Mouse (Mus musculus) heart, embryonic 14.5 days (tissue): ENCODE measurements around the gene Dffb. TPM values are rescaled to one million over a fixed set of nuclear protein-coding genes. Genes with fewer than 3 reads are reported as not detected.
A peak's percentile ranks its signal among the peaks of the same experiment; 100 is the strongest.

Experiments used
- ATAC-seq: fragments of 200-750 bp; cut with Nextera tagmentation; 2 replicates; pipeline ENCODE4 v1.8.0; 2017; ENCODE audit warnings: low read depth, moderate TSS enrichment; ENCODE audit not compliant: insufficient number of reproducible peaks, insufficient read depth, low FRiP score
- H3K27ac ChIP-seq, 2 experiments: fragments of 200-500 bp in 1 of 2; fragments of 300-500 bp in 1 of 2; sonication (generic) in 1 of 2; replicated peaks in 1 of 2; 2 replicates each; pipeline ENCODE4 v1.5.1; 2012 to 2014; ENCODE audit warnings: low read depth in 2 of 2, low read length in 2 of 2, control low read depth in 1 of 2, mild to moderate bottlenecking in 1 of 2, mixed read lengths in 1 of 2; ENCODE audit not compliant: control insufficient read depth in 1 of 2, insufficient read depth in 1 of 2
- H3K27me3 ChIP-seq: fragments of 300-500 bp; sonication (generic); 2 replicates; pipeline ENCODE4 v1.6.1; 2014; ENCODE audit warnings: mild to moderate bottlenecking, low read length, control low read depth; ENCODE audit not compliant: control insufficient read depth, insufficient read depth
- H3K36me3 ChIP-seq: fragments of 300-500 bp; sonication (generic); 2 replicates; pipeline ENCODE4 v1.6.1; 2014; ENCODE audit warnings: mild to moderate bottlenecking, control low read depth, low read length, mixed read lengths; ENCODE audit not compliant: control insufficient read depth, insufficient read depth
- H3K4me1 ChIP-seq, 2 experiments: fragments of 200-500 bp in 1 of 2; fragments of 300-500 bp in 1 of 2; sonication (generic) in 1 of 2; 2 replicates each; pipeline ENCODE4 v1.6.1; 2012 to 2014; ENCODE audit warnings: low read length in 2 of 2, control low read depth in 1 of 2, mixed read lengths in 1 of 2; ENCODE audit not compliant: control insufficient read depth in 2 of 2, insufficient read depth in 2 of 2
- H3K4me2 ChIP-seq: fragments of 300-500 bp; sonication (generic); 2 replicates; pipeline ENCODE4 v1.6.1; 2014; ENCODE audit warnings: mild to moderate bottlenecking, low read length
- H3K4me3 ChIP-seq, 2 experiments: fragments of 200-500 bp in 1 of 2; fragments of 300-500 bp in 1 of 2; sonication (generic) in 1 of 2; 2 replicates each; pipeline ENCODE4 v1.5.1; 2012 to 2014; ENCODE audit warnings: low read length in 2 of 2, mild to moderate bottlenecking in 2 of 2, control low read depth in 1 of 2, low read depth in 1 of 2, moderate library complexity in 1 of 2; ENCODE audit not compliant: control insufficient read depth in 1 of 2, insufficient read depth in 1 of 2
- H3K9ac ChIP-seq: fragments of 300-500 bp; sonication (generic); 2 replicates; pipeline ENCODE4 v1.6.1; 2014; ENCODE audit warnings: mild to moderate bottlenecking, low read length
- H3K9me3 ChIP-seq: fragments of 300-500 bp; sonication (generic); 2 replicates; pipeline ENCODE4 v1.6.1; 2016; ENCODE audit warnings: low read length, control low read depth; ENCODE audit not compliant: control insufficient read depth
- WGBS: fragments of 180-500 bp; shearing (Covaris S2); extraction: QIAGEN DNeasy Blood & Tissue Kit; methylation state at CpG from one replicate; pipeline ENCODE4 v1.1.7; 2014; 5-methylcytosine and 5-hydroxymethylcytosine counted together
- polyA plus RNA-seq: library from polyadenylated mRNA; unstranded; fragments of >200 nt; fragmentation: Nextera tagmentation; extraction: Ambion mirVana; gene quantifications from 2 replicates; pipeline ENCODE4 v1.2.1, GENCODE M21; 2014

Dffb gene
- polyA plus RNA-seq, 1 experiment from 2014 or later: 6.8 TPM

- ATAC-seq: no peak
- Histone ChIP-seq H3K27me3 (no peaks in the 10 kb centered on the region), H3K9me3 (no peaks in the 10 kb centered on the region), H3K36me3 (peaks cover 37% of the 10 kb centered on the region), H3K4me1 (peaks cover 7 to 20% of the 10 kb centered on the region in 2 experiments; a peak in 3 of 4 replicates), H3K4me3 (peak overlapping the region; percentile 93 to 98), H3K4me2 (peak overlapping the region; percentile 98), H3K9ac (peak overlapping the region; percentile 95), H3K27ac (peak overlapping the region; percentile 10 to 70; a peak in 3 of 4 replicates)
- under 1% methylated on average over 55 of the region's 55 CpGs for whole genome bisulfite sequencing
Measured at GRCm38 (mm10) chr4:154012132-154012882, 37.4 kb upstream of the Dffb start.

GRCm38 (mm10) chr4:154011646-154012089 lies 36.7 kb upstream of the Dffb start, which contains the start of gene Lrrc47:
Gene Lrrc47 (plus strand): TSS chr4:154011731.
- under 1% methylated on average over 49 of the region's 59 CpGs for WGBS
- peak within 1 kb of the TSS; percentile 61 to 70; a peak in 3 of 4 replicates for H3K27ac ChIP-seq

GRCm38 (mm10) chr4:154010907-154011645 lies 36.1 kb upstream of the Dffb start:
- ATAC-seq: no peak
- H3K27ac ChIP-seq: peak overlapping the region; percentile 61 to 70; a peak in 3 of 4 replicates
- WGBS: 24% methylated on average over 13 of the region's 13 CpGs

More at GRCm38 (mm10) chr4:154011646-154012089, 36.7 kb upstream of the Dffb start, which contains the start of gene Lrrc47:
- H3K4me2 ChIP-seq: peak within 1 kb of the TSS; percentile 98
- H3K9ac ChIP-seq: peak within 1 kb of the TSS; percentile 95
- peak; percentile 90 for ATAC-seq
- H3K4me3 ChIP-seq: peak within 1 kb of the TSS; percentile 93 to 98
- H3K4me1 ChIP-seq: peaks cover 7 to 20% of the 10 kb centered on the region in 2 experiments; a peak in 3 of 4 replicates
- peaks cover 37% of the 10 kb centered on the region for H3K36me3 ChIP-seq
- no peaks in the 10 kb centered on the region for H3K9me3 ChIP-seq
- H3K27me3 ChIP-seq: no peaks in the 10 kb centered on the region

GRCm38 (mm10) chr4:154007759-154008158 lies 32.8 kb upstream of the Dffb start:
- H3K4me2 ChIP-seq: no peak overlapping the region
- no peak overlapping the region for H3K9ac ChIP-seq
- no peak overlapping the region for H3K27ac ChIP-seq
- peaks cover 39% of the 10 kb centered on the region for H3K36me3 ChIP-seq
- H3K27me3 ChIP-seq: no peaks in the 10 kb centered on the region
- peaks cover 4 to 7% of the 10 kb centered on the region in 2 experiments; a peak in 2 of 4 replicates for H3K4me1 ChIP-seq
- no peak for ATAC-seq
- no peak overlapping the region for H3K4me3 ChIP-seq
- H3K9me3 ChIP-seq: no peaks in the 10 kb centered on the region
- WGBS: 64% methylated on average over 4 of the region's 4 CpGs

More at GRCm38 (mm10) chr4:154010907-154011645, 36.1 kb upstream of the Dffb start:
- Histone ChIP-seq H3K4me3 (peak overlapping the region; percentile 93 to 98), H3K9me3 (no peaks in the 10 kb centered on the region), H3K36me3 (peaks cover 37% of the 10 kb centered on the region), H3K9ac (peak overlapping the region; percentile 95), H3K4me1 (peaks cover 7 to 20% of the 10 kb centered on the region in 2 experiments; a peak in 3 of 4 replicates), H3K4me2 (peak overlapping the region; percentile 98), H3K27me3 (no peaks in the 10 kb centered on the region)

GRCm38 (mm10) chr4:154006264-154006663 lies 31.3 kb upstream of the Dffb start:
- ATAC-seq: no peak
- Histone ChIP-seq H3K9me3 (no peaks in the 10 kb centered on the region), H3K27me3 (no peaks in the 10 kb centered on the region), H3K4me3 (no peak overlapping the region), H3K36me3 (peaks cover 50% of the 10 kb centered on the region), H3K4me1 (0 out of 4 replicates have a peak, but pooled peaks cover 2% of the 10 kb centered on the region in 2 experiments), H3K27ac (no peak overlapping the region), H3K4me2 (no peak overlapping the region), H3K9ac (no peak overlapping the region)
- 89% methylated on average over 6 of the region's 6 CpGs for WGBS

- no peak overlapping the region for H3K4me2 ChIP-seq
- no peak overlapping the region for H3K4me3 ChIP-seq
- no peaks in the 10 kb centered on the region for H3K4me1 ChIP-seq
- no peaks in the 10 kb centered on the region for H3K27me3 ChIP-seq
- H3K27ac ChIP-seq: no peak overlapping the region
- no peaks in the 10 kb centered on the region for H3K9me3 ChIP-seq
- no peak overlapping the region for H3K9ac ChIP-seq
- peaks cover 50% of the 10 kb centered on the region for H3K36me3 ChIP-seq
- no peak for ATAC-seq
- 82% methylated on average over 5 of the region's 5 CpGs for WGBS
Measured at GRCm38 (mm10) chr4:154005488-154005887, 30.6 kb upstream of the Dffb start.

- H3K27ac ChIP-seq: no peak overlapping the region
- H3K9ac ChIP-seq: no peak overlapping the region
- peaks cover 89% of the 10 kb centered on the region for H3K36me3 ChIP-seq
- no peaks in the 10 kb centered on the region for H3K9me3 ChIP-seq
- H3K27me3 ChIP-seq: no peaks in the 10 kb centered on the region
- no peak overlapping the region for H3K4me3 ChIP-seq
- H3K4me1 ChIP-seq: no peaks in the 10 kb centered on the region
- ATAC-seq: no peak
- WGBS: 85% methylated on average over 8 of the region's 8 CpGs
- H3K4me2 ChIP-seq: no peak overlapping the region
Measured at GRCm38 (mm10) chr4:153993505-153993904, 18.6 kb upstream of the Dffb start.
